Mouse (Mus musculus) embryonic fibroblast, embryonic 13.5 days (primary cell): ENCODE results near the gene Nutm1. TPM values are rescaled to one million over a fixed set of nuclear protein-coding genes. Genes with fewer than 3 reads are reported as not detected.
A peak's percentile ranks its signal among the peaks of the same experiment; 100 is the strongest.

Experiments
- H3K27ac ChIP-seq: 2 replicates; pipeline ENCODE4 v1.5.1; 2012; ENCODE audit warnings: low read length, control low read depth, inconsistent platforms; ENCODE audit not compliant: insufficient read depth
- H3K4me1 ChIP-seq: 2 replicates; pipeline ENCODE4 v1.6.1; 2011; ENCODE audit warnings: low read length; ENCODE audit not compliant: control insufficient read depth, insufficient read depth
- H3K4me3 ChIP-seq: 2 replicates; pipeline ENCODE4 v1.5.1; 2011; ENCODE audit warnings: mild to moderate bottlenecking, control low read depth, low read length; ENCODE audit not compliant: insufficient read depth
- CTCF ChIP-seq: IDR thresholded peaks from 2 replicates; pipeline ENCODE4 v1.5.1; 2011; ENCODE audit warnings: mild to moderate bottlenecking, control low read depth, low read length, moderate library complexity, borderline replicate concordance; ENCODE audit not compliant: insufficient read depth
- POLR2A ChIP-seq: IDR thresholded peaks from 2 replicates; pipeline ENCODE4 v1.6.1; 2011; ENCODE audit warnings: low read depth, mild to moderate bottlenecking, control low read depth, low read length, moderate library complexity
- polyA plus RNA-seq: library from polyadenylated mRNA; stranded (reverse); fragments of >200 nt; gene quantifications from 2 replicates; pipeline ENCODE4 v1.2.4, GENCODE M21; 2011; ENCODE audit warnings: low read depth; ENCODE audit not compliant: missing spikeins, insufficient read length

Nutm1 gene
- polyA plus RNA-seq, 1 experiment: not detected

- H3K4me3 ChIP-seq: no peak overlapping the region
- TF ChIP-seq POLR2A (no peak), CTCF (no peak)
- no peak overlapping the region for H3K27ac ChIP-seq
- no peaks in the 10 kb centered on the region for H3K4me1 ChIP-seq
These were observed 23.8 kb upstream of the Nutm1 start for GRCm38 (mm10) chr2:112282846-112283245.

GRCm38 (mm10) chr2:112276870-112277269, 17.8 kb upstream of the Nutm1 start:
- H3K4me3 ChIP-seq: no peak overlapping the region
- no peaks in the 10 kb centered on the region for H3K4me1 ChIP-seq
- TF ChIP-seq CTCF (no peak), POLR2A (no peak)

GRCm38 (mm10) chr2:112273474-112273873, 14.4 kb upstream of the Nutm1 start:
- H3K4me3 ChIP-seq: no peak overlapping the region
- no peaks in the 10 kb centered on the region; the same call in 1 of the 2 replicates for H3K4me1 ChIP-seq
- TF ChIP-seq CTCF (no peak), POLR2A (no peak)
- no peak overlapping the region for H3K27ac ChIP-seq

More at GRCm38 (mm10) chr2:112276870-112277269, 17.8 kb upstream of the Nutm1 start:
- H3K27ac ChIP-seq: no peak overlapping the region

- H3K4me3 ChIP-seq: no peak overlapping the region
- no peak overlapping the region for H3K27ac ChIP-seq
- no peak for TF ChIP-seq POLR2A
- no peak for TF ChIP-seq CTCF
- no peaks in the 10 kb centered on the region; the same call in 1 of the 2 replicates for H3K4me1 ChIP-seq
These were observed 13.8 kb upstream of the Nutm1 start for GRCm38 (mm10) chr2:112272909-112273308.

GRCm38 (mm10) chr2:112270011-112270410, 10.9 kb upstream of the Nutm1 start:
- H3K4me1 ChIP-seq: no peaks in the 10 kb centered on the region; the same call in 1 of the 2 replicates
- no peak overlapping the region for H3K4me3 ChIP-seq
- TF ChIP-seq CTCF: no peak
- TF ChIP-seq POLR2A: no peak
- H3K27ac ChIP-seq: no peak overlapping the region

- TF ChIP-seq CTCF (no peak), POLR2A (no peak)
- Histone ChIP-seq H3K4me3 (no peak overlapping the region), H3K27ac (no peak overlapping the region), H3K4me1 (peaks cover 3% of the 10 kb centered on the region; the same call in 1 of the 2 replicates)
These were observed 8.6 kb upstream of the Nutm1 start for GRCm38 (mm10) chr2:112267547-112268269.

- TF ChIP-seq CTCF: no peak
- no peak for TF ChIP-seq POLR2A
- H3K4me3 ChIP-seq: peak overlapping the region; percentile 31
These were observed 7.7 kb upstream of the Nutm1 start for GRCm38 (mm10) chr2:112266780-112267179.

GRCm38 (mm10) chr2:112266242-112266592, 7.1 kb upstream of the Nutm1 start, which contains the start of gene Gm21985:
TSS of gene Gm21985 (plus strand) at chr2:112266314.
- TF ChIP-seq POLR2A: no peak
- no peak for TF ChIP-seq CTCF
- H3K4me3 ChIP-seq: peak within 1 kb of the TSS; percentile 72
- peaks cover 3% of the 10 kb centered on the region; the same call in 1 of the 2 replicates for H3K4me1 ChIP-seq
- H3K27ac ChIP-seq: no peak within 1 kb of the TSS

More at GRCm38 (mm10) chr2:112266780-112267179, 7.7 kb upstream of the Nutm1 start:
- Histone ChIP-seq H3K4me1 (peaks cover 3% of the 10 kb centered on the region; the same call in 1 of the 2 replicates), H3K27ac (no peak overlapping the region)

GRCm38 (mm10) chr2:112265448-112266241, 6.6 kb upstream of the Nutm1 start, which contains the start of gene Slc12a6:
TSS of gene Slc12a6 (plus strand) at chr2:112265825.
- Histone ChIP-seq H3K27ac (no peak within 1 kb of the TSS), H3K4me1 (peaks cover 3% of the 10 kb centered on the region; the same call in 1 of the 2 replicates), H3K4me3 (peak within 1 kb of the TSS; percentile 72)
- no peak for TF ChIP-seq CTCF
- TF ChIP-seq POLR2A: peak; percentile 49
